22 mouse cellular contexts compared by ENCODE assay signal in genomic region chr9:119497546-119498246, GRCm38 (mm10). TPM values are rescaled to one million over a fixed set of nuclear protein-coding genes. Genes with fewer than 3 reads are reported as not detected.
DNase-seq lines count a peak whose midpoint lies in the region; ATAC-seq and TF ChIP-seq lines count a peak whose summit lies in the region.
"Had no signal": no experiment of that assay in that cellular context is flagged by ENCODE, and none has a peak within 500 bp of the region (broad histone marks: within the 10 kb centered on the region; RNA-seq: fewer than 3 reads in every experiment).

No protein-coding gene starts in this region.

- no peak for TF ChIP-seq CTCF in cerebellum, adult 2 months (IDR thresholded peaks at IDR 0.05; ENCODE audit: borderline replicate concordance, insufficient read depth, low read depth, low read length)

- no peak overlapping the region for H3K27ac ChIP-seq in cerebellum, adult 2 months (ENCODE audit: insufficient read depth, low read length)
- H3K27ac ChIP-seq in heart, embryonic 12.5 days (ENCODE audit: poor library complexity, severe bottlenecking), result no peak overlapping the region
- no peak overlapping the region for H3K27ac ChIP-seq in kidney, embryonic 16.5 days (ENCODE audit: low read length)
- H3K27ac ChIP-seq: hindbrain, embryonic 10.5 days; intestine, embryonic 15.5 days; midbrain, embryonic 13.5 days; neural tube, embryonic 12.5 days had no signal

- peaks cover 46% of the 10 kb centered on the region for H3K36me3 ChIP-seq in heart, embryonic 12.5 days
- H3K36me3 ChIP-seq in kidney, embryonic 16.5 days (ENCODE audit: insufficient read depth, low read length), result no peaks in the 10 kb centered on the region
- H3K36me3 ChIP-seq: hindbrain, embryonic 10.5 days; intestine, embryonic 15.5 days; midbrain, embryonic 13.5 days; neural tube, embryonic 12.5 days had no signal

- ATAC-seq in heart, embryonic 12.5 days (ENCODE audit: insufficient number of reproducible peaks, low FRiP score), result no peak
- ATAC-seq in kidney, embryonic 16.5 days (ENCODE audit: low FRiP score, low TSS enrichment), result no peak; the same call in 1 of the 2 replicates
- ATAC-seq: activated CD4-positive, CD25-positive, alpha-beta regulatory T cell, adult 4 months; forebrain, embryonic 14.5 days; hindbrain, embryonic 16.5 days; intestine, embryonic 15.5 days; liver, postnatal 0 days; midbrain, embryonic 13.5 days had no signal

- TF ChIP-seq POLR2A in cerebellum, adult 2 months (IDR thresholded peaks at IDR 0.05; ENCODE audit: borderline replicate concordance, insufficient read depth, low read length), result no peak

- H3K4me3 ChIP-seq in cerebellum, adult 2 months (replicated peaks; ENCODE audit: insufficient read depth, low read depth, low read length), result no peak overlapping the region
- no peak overlapping the region for H3K4me3 ChIP-seq in heart, embryonic 12.5 days
- H3K4me3 ChIP-seq in kidney, embryonic 16.5 days (ENCODE audit: low read length), result no peak overlapping the region
- H3K4me3 ChIP-seq: hindbrain, embryonic 10.5 days; intestine, embryonic 15.5 days; midbrain, embryonic 13.5 days; neural tube, embryonic 12.5 days had no signal

- no peak overlapping the region for H3K9ac ChIP-seq in heart, embryonic 12.5 days
- no peak overlapping the region for H3K9ac ChIP-seq in kidney, embryonic 16.5 days (replicated peaks; ENCODE audit: low read length)
- H3K9ac ChIP-seq: intestine, embryonic 15.5 days; liver, postnatal 0 days; midbrain, embryonic 13.5 days; neural tube, embryonic 12.5 days had no signal

- H3K4me2 ChIP-seq in heart, embryonic 12.5 days, result no peak overlapping the region
- H3K4me2 ChIP-seq in kidney, embryonic 16.5 days (replicated peaks; ENCODE audit: low read depth, low read length), result no peak overlapping the region
- H3K4me2 ChIP-seq: intestine, embryonic 15.5 days; liver, embryonic 11.5 days; midbrain, embryonic 13.5 days; neural tube, embryonic 12.5 days had no signal

- 57% methylated on average over 15 of the region's 15 CpGs for WGBS in cerebellum, adult 2 months
- 86% methylated on average over 15 of the region's 15 CpGs for WGBS in heart, embryonic 12.5 days
- 79% methylated on average over 15 of the region's 15 CpGs for WGBS in kidney, embryonic 16.5 days

- peaks cover 7% of the 10 kb centered on the region; the same call in 1 of the 2 replicates for H3K4me1 ChIP-seq in cerebellum, adult 2 months (ENCODE audit: control insufficient read depth, insufficient read depth, low read length)
- H3K4me1 ChIP-seq in heart, embryonic 12.5 days (replicated peaks), result no peaks in the 10 kb centered on the region
- peaks cover 8% of the 10 kb centered on the region for H3K4me1 ChIP-seq in kidney, embryonic 16.5 days (ENCODE audit: insufficient read depth, low read length)
- H3K4me1 ChIP-seq: hindbrain, embryonic 10.5 days; intestine, embryonic 15.5 days; midbrain, embryonic 13.5 days; neural tube, embryonic 12.5 days had no signal

- no peaks in the 10 kb centered on the region for H3K27me3 ChIP-seq in cerebellum, adult 2 months (ENCODE audit: control insufficient read depth, insufficient read depth, low read length)
- H3K27me3 ChIP-seq in heart, embryonic 12.5 days (replicated peaks), result no peaks in the 10 kb centered on the region; the same call in 1 of the 2 replicates
- no peaks in the 10 kb centered on the region for H3K27me3 ChIP-seq in kidney, embryonic 16.5 days (ENCODE audit: insufficient read depth, low read length)
- H3K27me3 ChIP-seq: intestine, embryonic 15.5 days; neural tube, embryonic 12.5 days had no signal

- H3K9me3 ChIP-seq in heart, embryonic 12.5 days (replicated peaks), result no peaks in the 10 kb centered on the region
- no peaks in the 10 kb centered on the region for H3K9me3 ChIP-seq in kidney, embryonic 16.5 days (ENCODE audit: low read length)
- H3K9me3 ChIP-seq: hindbrain, embryonic 10.5 days; intestine, embryonic 15.5 days; midbrain, embryonic 13.5 days; neural tube, embryonic 12.5 days had no signal

- intact Hi-C loops in heart, postnatal 14 days (cut with DNase I), result no loop called here
- intact Hi-C loops in gastrocnemius, postnatal 36 days (cut with DNase I), result no loop called here

- peak; percentile 51 to 61 for DNase-seq in cerebellum, postnatal 10 days
- no peak for DNase-seq in cerebellum, adult 2 months
- peak; percentile 63 to 72 for DNase-seq in heart, adult 9 months (ENCODE audit: low spot score in 2 of 2)
- DNase-seq in kidney, adult 9 months, result peak; percentile 22
- peak; percentile 48 to 63 for DNase-seq in heart, postnatal 14 days
- no peak for DNase-seq in gastrocnemius, postnatal 36 days
- DNase-seq: adrenal gland, adult 8-10 months; cerebellum, adult 11-12 months; cerebellum, postnatal 36 days; liver, postnatal 0 days; lung, postnatal 14 days; thymus, postnatal 14 days had no signal

RNA-seq across cellular contexts. Expression of gene Exog, which starts 53.0 kb away (rescaled TPM):
- polyA plus RNA-seq in cerebellum, adult 2 months (2012; rRNA removed), result 13.0 and 14.1 TPM in 2 replicates
- polyA plus RNA-seq in heart, embryonic 12.5 days (2016; fragmentation: Nextera tagmentation; extraction: Ambion mirVana), result 15.4 and 15.5 TPM in 2 replicates
- polyA plus RNA-seq in kidney, embryonic 16.5 days (2015; fragmentation: Nextera tagmentation; extraction: Ambion mirVana), result 24.8 and 27.9 TPM in 2 replicates
- 1 to 10 TPM; 2.4 to 3.2 TPM for total RNA-seq in heart, postnatal 14 days (2021)
- 1 to 10 TPM; 1.2 to 1.4 TPM for total RNA-seq in gastrocnemius, postnatal 36 days (2021)

Comparison
In these comparisons a context has a peak if more than half of its experiments do, and no peak if none do; other contexts are left out.
1. DNase-seq: peak in cerebellum, postnatal 10 days (2 of 2), heart, adult 9 months (2 of 2), kidney, adult 9 months (single experiment) and heart, postnatal 14 days (2 of 2); none in cerebellum, adult 2 months (0 of 2) and gastrocnemius, postnatal 36 days (0 of 2).